Mouse (Mus musculus): ENCODE measurements at regions not wholly inside any gene's neighbourhood (a gene's known extent, or its start where the extent isn't known, plus 50 kb on each side); places are given as distances from the start of the nearest gene placed in this dataset.

- Histone ChIP-seq H3K27me3 (no peaks in the 10 kb centered on the region), H3K4me1 (replicated peaks) (peaks cover 11% of the 10 kb centered on the region), H3K9ac (no peak overlapping the region), H3K4me2 (no peak overlapping the region), H3K36me3 (no peaks in the 10 kb centered on the region), H3K27ac (no peak overlapping the region), H3K4me3 (no peak overlapping the region), H3K9me3 (replicated peaks) (no peaks in the 10 kb centered on the region)
- WGBS, result 70% methylated on average over 6 of the region's 6 CpGs
- no peak for ATAC-seq (replicated peaks; ENCODE audit: insufficient number of reproducible peaks, insufficient read depth, low FRiP score, low read depth)
These were observed 232.0 kb upstream of the Ppargc1a start for GRCm38 (mm10) chr5:51799371-51800035.

- Histone ChIP-seq H3K9ac (no peak overlapping the region), H3K9me3 (replicated peaks) (no peaks in the 10 kb centered on the region), H3K36me3 (no peaks in the 10 kb centered on the region), H3K4me1 (replicated peaks) (no peaks in the 10 kb centered on the region), H3K4me2 (no peak overlapping the region), H3K27ac (no peak overlapping the region), H3K4me3 (no peak overlapping the region), H3K27me3 (no peaks in the 10 kb centered on the region)
- no peak for ATAC-seq (replicated peaks; ENCODE audit: insufficient number of reproducible peaks, insufficient read depth, low FRiP score, low read depth)
- 46% methylated on average over 6 of the region's 6 CpGs for WGBS
These were observed 226.6 kb upstream of the Ppargc1a start for GRCm38 (mm10) chr5:51794097-51794496.

GRCm38 (mm10) chr5:51792950-51793349 lies 225.4 kb upstream of the Ppargc1a start:
- Histone ChIP-seq H3K4me2 (no peak overlapping the region), H3K9ac (no peak overlapping the region), H3K36me3 (no peaks in the 10 kb centered on the region), H3K4me3 (no peak overlapping the region), H3K27ac (no peak overlapping the region), H3K4me1 (replicated peaks) (no peaks in the 10 kb centered on the region), H3K27me3 (no peaks in the 10 kb centered on the region), H3K9me3 (replicated peaks) (no peaks in the 10 kb centered on the region)
- 68% methylated on average over 2 of the region's 2 CpGs for WGBS
- no peak for ATAC-seq (replicated peaks; ENCODE audit: insufficient number of reproducible peaks, insufficient read depth, low FRiP score, low read depth)

- WGBS, result 82% methylated on average over 6 of the region's 6 CpGs
- Histone ChIP-seq H3K9ac (no peak overlapping the region), H3K36me3 (no peaks in the 10 kb centered on the region), H3K27ac (no peak overlapping the region), H3K9me3 (replicated peaks) (no peaks in the 10 kb centered on the region), H3K4me3 (no peak overlapping the region), H3K4me1 (replicated peaks) (no peaks in the 10 kb centered on the region), H3K27me3 (no peaks in the 10 kb centered on the region), H3K4me2 (no peak overlapping the region)
- ATAC-seq (replicated peaks; ENCODE audit: insufficient number of reproducible peaks, insufficient read depth, low FRiP score, low read depth), result no peak
These were observed 221.2 kb upstream of the Ppargc1a start for GRCm38 (mm10) chr5:51788768-51789167.

GRCm38 (mm10) chr5:51783523-51783922 lies 216.0 kb upstream of the Ppargc1a start:
- no peak overlapping the region for H3K4me2 ChIP-seq
- no peaks in the 10 kb centered on the region for H3K36me3 ChIP-seq
- no peaks in the 10 kb centered on the region for H3K27me3 ChIP-seq
- no peak overlapping the region for H3K9ac ChIP-seq
- H3K4me3 ChIP-seq, result no peak overlapping the region
- H3K9me3 ChIP-seq (replicated peaks), result no peaks in the 10 kb centered on the region
- ATAC-seq (replicated peaks; ENCODE audit: insufficient number of reproducible peaks, insufficient read depth, low FRiP score, low read depth), result no peak
- no peaks in the 10 kb centered on the region for H3K4me1 ChIP-seq (replicated peaks)
- WGBS, result 76% methylated on average over 5 of the region's 5 CpGs
- no peak overlapping the region for H3K27ac ChIP-seq

GRCm38 (mm10) chr5:51783099-51783498 lies 215.6 kb upstream of the Ppargc1a start:
- WGBS, result 79% methylated on average over 9 of the region's 9 CpGs
- no peak overlapping the region for H3K9ac ChIP-seq
- no peaks in the 10 kb centered on the region for H3K9me3 ChIP-seq (replicated peaks)
- no peak overlapping the region for H3K4me2 ChIP-seq
- H3K4me3 ChIP-seq, result no peak overlapping the region
- H3K36me3 ChIP-seq, result no peaks in the 10 kb centered on the region
- no peak for ATAC-seq (replicated peaks; ENCODE audit: insufficient number of reproducible peaks, insufficient read depth, low FRiP score, low read depth)
- H3K27ac ChIP-seq, result no peak overlapping the region
- H3K4me1 ChIP-seq (replicated peaks), result no peaks in the 10 kb centered on the region
- H3K27me3 ChIP-seq, result no peaks in the 10 kb centered on the region

- Histone ChIP-seq H3K27ac (no peak overlapping the region), H3K4me3 (no peak overlapping the region), H3K4me1 (replicated peaks) (no peaks in the 10 kb centered on the region), H3K9ac (no peak overlapping the region), H3K4me2 (no peak overlapping the region), H3K9me3 (replicated peaks) (no peaks in the 10 kb centered on the region), H3K36me3 (no peaks in the 10 kb centered on the region), H3K27me3 (no peaks in the 10 kb centered on the region)
- 88% methylated on average over 9 of the region's 9 CpGs for WGBS
- ATAC-seq (replicated peaks; ENCODE audit: insufficient number of reproducible peaks, insufficient read depth, low FRiP score, low read depth), result no peak
These were observed 208.1 kb upstream of the Ppargc1a start for GRCm38 (mm10) chr5:51775502-51776145.

- WGBS, result 67% methylated on average over 2 of the region's 2 CpGs
- H3K27ac ChIP-seq, result no peak overlapping the region
- no peak overlapping the region for H3K4me2 ChIP-seq
- no peak for ATAC-seq (replicated peaks; ENCODE audit: insufficient number of reproducible peaks, insufficient read depth, low FRiP score, low read depth)
- no peaks in the 10 kb centered on the region for H3K36me3 ChIP-seq
- no peaks in the 10 kb centered on the region for H3K27me3 ChIP-seq
- no peak overlapping the region for H3K4me3 ChIP-seq
- no peak overlapping the region for H3K9ac ChIP-seq
- H3K4me1 ChIP-seq (replicated peaks), result no peaks in the 10 kb centered on the region
- H3K9me3 ChIP-seq (replicated peaks), result no peaks in the 10 kb centered on the region
These were observed 204.1 kb upstream of the Ppargc1a start for GRCm38 (mm10) chr5:51771655-51772054.

- Histone ChIP-seq H3K27me3 (no peaks in the 10 kb centered on the region), H3K4me2 (no peak overlapping the region), H3K4me3 (no peak overlapping the region), H3K4me1 (replicated peaks) (no peaks in the 10 kb centered on the region), H3K27ac (no peak overlapping the region), H3K36me3 (no peaks in the 10 kb centered on the region), H3K9ac (no peak overlapping the region), H3K9me3 (replicated peaks) (no peaks in the 10 kb centered on the region)
- no peak for ATAC-seq (replicated peaks; ENCODE audit: insufficient number of reproducible peaks, insufficient read depth, low FRiP score, low read depth)
- WGBS, result 73% methylated on average over 3 of the region's 3 CpGs
These were observed 198.6 kb upstream of the Ppargc1a start for GRCm38 (mm10) chr5:51766111-51766510.

- no peak overlapping the region for H3K27ac ChIP-seq
- H3K4me3 ChIP-seq, result no peak overlapping the region
- no peaks in the 10 kb centered on the region for H3K4me1 ChIP-seq (replicated peaks)
- no peaks in the 10 kb centered on the region for H3K36me3 ChIP-seq
- no peak for ATAC-seq (replicated peaks; ENCODE audit: insufficient number of reproducible peaks, insufficient read depth, low FRiP score, low read depth)
- 85% methylated on average over 7 of the region's 7 CpGs for WGBS
- no peak overlapping the region for H3K9ac ChIP-seq
- H3K4me2 ChIP-seq, result no peak overlapping the region
- no peaks in the 10 kb centered on the region for H3K27me3 ChIP-seq
- no peaks in the 10 kb centered on the region for H3K9me3 ChIP-seq (replicated peaks)
These were observed 196.9 kb upstream of the Ppargc1a start for GRCm38 (mm10) chr5:51764416-51764815.

GRCm38 (mm10) chr5:51763599-51763998 lies 196.1 kb upstream of the Ppargc1a start:
- Histone ChIP-seq H3K9ac (no peak overlapping the region), H3K27ac (no peak overlapping the region), H3K9me3 (replicated peaks) (no peaks in the 10 kb centered on the region), H3K4me2 (no peak overlapping the region), H3K27me3 (no peaks in the 10 kb centered on the region), H3K4me3 (no peak overlapping the region), H3K4me1 (replicated peaks) (no peaks in the 10 kb centered on the region), H3K36me3 (no peaks in the 10 kb centered on the region)
- 50% methylated on average over 7 of the region's 7 CpGs for WGBS
- no peak for ATAC-seq (replicated peaks; ENCODE audit: insufficient number of reproducible peaks, insufficient read depth, low FRiP score, low read depth)

GRCm38 (mm10) chr5:51762352-51762751 lies 194.8 kb upstream of the Ppargc1a start:
- Histone ChIP-seq H3K4me1 (replicated peaks) (no peaks in the 10 kb centered on the region), H3K4me2 (no peak overlapping the region), H3K9ac (no peak overlapping the region), H3K27ac (no peak overlapping the region), H3K4me3 (no peak overlapping the region), H3K9me3 (replicated peaks) (no peaks in the 10 kb centered on the region), H3K27me3 (no peaks in the 10 kb centered on the region), H3K36me3 (no peaks in the 10 kb centered on the region)
- no peak for ATAC-seq (replicated peaks; ENCODE audit: insufficient number of reproducible peaks, insufficient read depth, low FRiP score, low read depth)
- 63% methylated on average over 3 of the region's 3 CpGs for WGBS

All from heart, embryonic 15.5 days (tissue).